In genomic region chr1:23379321-23379720, GRCm38 (mm10) we compare ENCODE assay signal across 13 mouse cellular contexts. TPM values are rescaled to one million over a fixed set of nuclear protein-coding genes. Genes with fewer than 3 reads are reported as not detected.
A peak's percentile ranks its signal among the peaks of the same experiment; 100 is the strongest.
DNase-seq lines count a peak whose midpoint lies in the region; ATAC-seq and TF ChIP-seq lines count a peak whose summit lies in the region.
"Had no signal": no experiment of that assay in that cellular context is flagged by ENCODE, and none has a peak within 500 bp of the region (broad histone marks: within the 10 kb centered on the region; RNA-seq: fewer than 3 reads in every experiment).

No protein-coding gene starts in this region.

- H3K4me2 ChIP-seq in forebrain, embryonic 13.5 days = peak overlapping the region; percentile 55
- H3K4me2 ChIP-seq in forebrain, embryonic 11.5 days (ENCODE audit: low read depth, low read length, severe bottlenecking) = no peak overlapping the region
- peak overlapping the region; percentile 95; the same call in 1 of the 2 replicates for H3K4me2 ChIP-seq in liver, embryonic 11.5 days
- peak overlapping the region; percentile 74 for H3K4me2 ChIP-seq in hindbrain, embryonic 14.5 days (replicated peaks)
- peak overlapping the region; percentile 50 for H3K4me2 ChIP-seq in midbrain, postnatal 0 days (ENCODE audit: low read depth, low read length, poor library complexity, severe bottlenecking)
- H3K4me2 ChIP-seq: intestine, embryonic 15.5 days; lung, embryonic 14.5 days had no signal

- peaks cover 34% of the 10 kb centered on the region for H3K4me1 ChIP-seq in forebrain, embryonic 13.5 days
- peaks cover 6% of the 10 kb centered on the region; the same call in 1 of the 2 replicates for H3K4me1 ChIP-seq in forebrain, embryonic 11.5 days (replicated peaks; ENCODE audit: control insufficient read depth, insufficient read depth, low read length)
- peaks cover 34% of the 10 kb centered on the region for H3K4me1 ChIP-seq in liver, embryonic 11.5 days (replicated peaks; ENCODE audit: control insufficient read depth, insufficient read depth, low read length)
- H3K4me1 ChIP-seq in hindbrain, embryonic 14.5 days (replicated peaks; ENCODE audit: control insufficient read depth, insufficient read depth, low read length) = peaks cover 35% of the 10 kb centered on the region
- H3K4me1 ChIP-seq in midbrain, postnatal 0 days (ENCODE audit: insufficient read depth, low read length) = peaks cover 8% of the 10 kb centered on the region

- H3K9ac ChIP-seq in forebrain, embryonic 13.5 days = 0 out of 2 replicates have a peak overlapping the region, but pooled peaks have one; percentile 34
- no peak overlapping the region for H3K9ac ChIP-seq in forebrain, embryonic 11.5 days (ENCODE audit: low read length)
- no peak overlapping the region for H3K9ac ChIP-seq in liver, embryonic 11.5 days (ENCODE audit: low read depth, low read length)
- H3K9ac ChIP-seq in hindbrain, embryonic 14.5 days = peak overlapping the region; percentile 42; the same call in 1 of the 2 replicates
- H3K9ac ChIP-seq in midbrain, postnatal 0 days (replicated peaks; ENCODE audit: low read length, poor library complexity, severe bottlenecking) = no peak overlapping the region
- H3K9ac ChIP-seq: intestine, embryonic 15.5 days; lung, embryonic 14.5 days had no signal

- H3K4me3 ChIP-seq in forebrain, embryonic 13.5 days = peak overlapping the region; percentile 29
- no peak overlapping the region for H3K4me3 ChIP-seq in forebrain, embryonic 11.5 days (ENCODE audit: low read depth, low read length)
- H3K4me3 ChIP-seq in liver, embryonic 11.5 days (ENCODE audit: low read depth, low read length) = no peak overlapping the region
- H3K4me3 ChIP-seq in hindbrain, embryonic 14.5 days (replicated peaks; ENCODE audit: low read length) = peak overlapping the region; percentile 18
- peak overlapping the region; percentile 22 for H3K4me3 ChIP-seq in midbrain, postnatal 0 days (ENCODE audit: low read depth, low read length)
- H3K4me3 ChIP-seq: intestine, embryonic 15.5 days had no signal

- no peaks in the 10 kb centered on the region for H3K27me3 ChIP-seq in forebrain, embryonic 13.5 days
- H3K27me3 ChIP-seq in forebrain, embryonic 11.5 days (ENCODE audit: control insufficient read depth, insufficient read depth, low read length) = no peaks in the 10 kb centered on the region
- H3K27me3 ChIP-seq in liver, embryonic 11.5 days (replicated peaks; ENCODE audit: control insufficient read depth, insufficient read depth, low read length) = no peaks in the 10 kb centered on the region
- H3K27me3 ChIP-seq in hindbrain, embryonic 14.5 days (ENCODE audit: control insufficient read depth, insufficient read depth, low read length) = no peaks in the 10 kb centered on the region
- H3K27me3 ChIP-seq in midbrain, postnatal 0 days (ENCODE audit: insufficient read depth, low read length) = no peaks in the 10 kb centered on the region
- H3K27me3 ChIP-seq: intestine, embryonic 15.5 days had no signal

- 0 out of 2 replicates have a peak, but pooled peaks have one; percentile 1 for ATAC-seq in forebrain, embryonic 13.5 days
- no peak for ATAC-seq in forebrain, embryonic 11.5 days (replicated peaks; ENCODE audit: low FRiP score)
- ATAC-seq in liver, embryonic 11.5 days (replicated peaks; ENCODE audit: low FRiP score) = no peak
- ATAC-seq in hindbrain, embryonic 14.5 days (ENCODE audit: low FRiP score) = no peak
- no peak for ATAC-seq in midbrain, postnatal 0 days (ENCODE audit: low FRiP score)
- ATAC-seq: intestine, embryonic 15.5 days had no signal

- no peak for DNase-seq in forebrain, embryonic 11.5 days (ENCODE audit: low spot score)
- no peak for DNase-seq in liver, embryonic 11.5 days (ENCODE audit: low spot score)
- DNase-seq in liver = no peak
- DNase-seq in hindbrain, embryonic 14.5 days (ENCODE audit: low spot score) = peak; percentile 40
- peak; percentile 28 for DNase-seq in midbrain, postnatal 0 days (ENCODE audit: low spot score)
- no peak for DNase-seq in kidney, postnatal 14 days
- DNase-seq in thymus, adult 18-20 months = no peak
- DNase-seq: adrenal gland, postnatal 10 days; gastrocnemius, postnatal 25 days; thymus, postnatal 4 days had no signal

- H3K9me3 ChIP-seq in forebrain, embryonic 13.5 days (replicated peaks) = no peaks in the 10 kb centered on the region
- H3K9me3 ChIP-seq in forebrain, embryonic 11.5 days (ENCODE audit: control insufficient read depth, low read length) = no peaks in the 10 kb centered on the region
- H3K9me3 ChIP-seq in liver, embryonic 11.5 days (ENCODE audit: control insufficient read depth, low read length) = no peaks in the 10 kb centered on the region
- no peaks in the 10 kb centered on the region for H3K9me3 ChIP-seq in hindbrain, embryonic 14.5 days (ENCODE audit: control insufficient read depth, low read length)
- H3K9me3 ChIP-seq in midbrain, postnatal 0 days (ENCODE audit: low read length) = no peaks in the 10 kb centered on the region
- H3K9me3 ChIP-seq: intestine, embryonic 15.5 days had no signal

- no peak for TF ChIP-seq CTCF in midbrain, postnatal 0 days (IDR thresholded peaks at IDR 0.05)

- H3K36me3 ChIP-seq in forebrain, embryonic 13.5 days (ENCODE audit: poor library complexity, severe bottlenecking) = peaks cover 10% of the 10 kb centered on the region
- no peaks in the 10 kb centered on the region for H3K36me3 ChIP-seq in forebrain, embryonic 11.5 days (ENCODE audit: control insufficient read depth, insufficient read depth, low read length)
- peaks cover 2% of the 10 kb centered on the region; the same call in 1 of the 2 replicates for H3K36me3 ChIP-seq in liver, embryonic 11.5 days (ENCODE audit: control insufficient read depth, insufficient read depth, low read length)
- peaks cover 11% of the 10 kb centered on the region; the same call in 1 of the 2 replicates for H3K36me3 ChIP-seq in hindbrain, embryonic 14.5 days (replicated peaks; ENCODE audit: control insufficient read depth, insufficient read depth)
- H3K36me3 ChIP-seq in midbrain, postnatal 0 days (ENCODE audit: insufficient read depth, low read length) = peaks cover 4% of the 10 kb centered on the region
- H3K36me3 ChIP-seq: intestine, embryonic 15.5 days had no signal

- 16% methylated on average over 6 of the region's 6 CpGs for WGBS in forebrain, embryonic 13.5 days
- whole genome bisulfite sequencing in forebrain, embryonic 11.5 days = 52% methylated on average over 6 of the region's 6 CpGs
- WGBS in liver, embryonic 11.5 days = 83% methylated on average over 6 of the region's 6 CpGs
- WGBS in hindbrain, embryonic 14.5 days = 26% methylated on average over 6 of the region's 6 CpGs
- 30% methylated on average over 6 of the region's 6 CpGs for WGBS in midbrain, postnatal 0 days

- peak overlapping the region; percentile 51 for H3K27ac ChIP-seq in forebrain, embryonic 13.5 days
- H3K27ac ChIP-seq in forebrain, embryonic 11.5 days (ENCODE audit: low read depth, low read length) = no peak overlapping the region
- no peak overlapping the region for H3K27ac ChIP-seq in liver, embryonic 11.5 days (ENCODE audit: low read depth, low read length)
- no peak overlapping the region for H3K27ac ChIP-seq in hindbrain, embryonic 14.5 days
- no peak overlapping the region for H3K27ac ChIP-seq in midbrain, postnatal 0 days (ENCODE audit: low read depth, low read length)
- H3K27ac ChIP-seq: intestine, embryonic 15.5 days had no signal

RNA-seq across cellular contexts. Expression of gene Ogfrl1, which starts 18.3 kb away (rescaled TPM):
- polyA plus RNA-seq in forebrain, embryonic 13.5 days (2015; fragmentation: Nextera tagmentation; extraction: Ambion mirVana) = 7.4 and 7.7 TPM in 2 replicates
- 12.0 and 13.1 TPM in 2 replicates for polyA plus RNA-seq in forebrain, embryonic 11.5 days (2014; fragmentation: Nextera tagmentation; extraction: Ambion mirVana)
- 24.2 and 27.4 TPM in 2 replicates for polyA plus RNA-seq in liver, embryonic 11.5 days (2014; fragmentation: Nextera tagmentation; extraction: Ambion mirVana)
- polyA plus RNA-seq in hindbrain, embryonic 14.5 days (2014; fragmentation: Nextera tagmentation; extraction: Ambion mirVana) = 19.5 TPM in 2 replicates
- total RNA-seq in midbrain, postnatal 0 days (2014; rRNA removed) = 20.0 and 21.6 TPM in 2 replicates
- polyA plus RNA-seq in midbrain, postnatal 0 days (2015; fragmentation: Nextera tagmentation; extraction: Ambion mirVana) = 11.6 and 17.8 TPM in 2 replicates

Comparison
In these comparisons a context has a peak if more than half of its experiments do, and no peak if none do; other contexts are left out.
1. H3K4me3 ChIP-seq: peak in forebrain, embryonic 13.5 days (single experiment), hindbrain, embryonic 14.5 days (single experiment) and midbrain, postnatal 0 days (single experiment); none in forebrain, embryonic 11.5 days (single experiment) and liver, embryonic 11.5 days (single experiment).
2. H3K9ac ChIP-seq: peak in forebrain, embryonic 13.5 days (single experiment) and hindbrain, embryonic 14.5 days (single experiment); none in forebrain, embryonic 11.5 days (single experiment), liver, embryonic 11.5 days (single experiment) and midbrain, postnatal 0 days (single experiment).
3. DNase-seq: peak in hindbrain, embryonic 14.5 days (single experiment) and midbrain, postnatal 0 days (single experiment); none in forebrain, embryonic 11.5 days (single experiment), liver, embryonic 11.5 days (single experiment), liver (single experiment), kidney, postnatal 14 days (single experiment) and thymus, adult 18-20 months (0 of 2).